Mouse (Mus musculus) kidney, embryonic 14.5 days (tissue): ENCODE data around the gene Stub1. TPM values are rescaled to one million over a fixed set of nuclear protein-coding genes. Genes with fewer than 3 reads are reported as not detected.

ENCODE experiments used
- ATAC-seq: fragments of 200-750 bp; cut with Nextera tagmentation; 2 replicates; pipeline ENCODE4 v1.8.0; 2017; ENCODE audit warnings: moderate number of reproducible peaks, mild to moderate bottlenecking, moderate TSS enrichment, moderate library complexity; ENCODE audit not compliant: low FRiP score, low TSS enrichment
- H3K27ac ChIP-seq: fragments of 300-500 bp; sonication (generic); 2 replicates; pipeline ENCODE4 v1.5.1; 2014; ENCODE audit warnings: low read depth, mild to moderate bottlenecking, low read length, moderate library complexity, mixed read lengths
- H3K27me3 ChIP-seq: fragments of 300-500 bp; sonication (generic); 2 replicates; pipeline ENCODE4 v1.6.1; 2014; ENCODE audit warnings: mild to moderate bottlenecking, low read length; ENCODE audit not compliant: control insufficient read depth, insufficient read depth
- H3K36me3 ChIP-seq: fragments of 300-500 bp; sonication (generic); 2 replicates; pipeline ENCODE4 v1.6.1; 2014; ENCODE audit warnings: low read length, mixed read lengths; ENCODE audit not compliant: control insufficient read depth, insufficient read depth
- H3K4me1 ChIP-seq: fragments of 300-500 bp; sonication (generic); 2 replicates; pipeline ENCODE4 v1.6.1; 2014; ENCODE audit warnings: low read length, mixed read lengths; ENCODE audit not compliant: control insufficient read depth, insufficient read depth
- H3K4me2 ChIP-seq: fragments of 300-500 bp; sonication (generic); replicated peaks from 2 replicates; pipeline ENCODE4 v1.6.1; 2014; ENCODE audit warnings: low read depth, mild to moderate bottlenecking, low read length
- H3K4me3 ChIP-seq: fragments of 300-500 bp; sonication (generic); 2 replicates; pipeline ENCODE4 v1.5.1; 2014; ENCODE audit warnings: mild to moderate bottlenecking, low read length
- H3K9ac ChIP-seq: fragments of 300-500 bp; sonication (generic); 2 replicates; pipeline ENCODE4 v1.6.1; 2014; ENCODE audit warnings: low read depth, mild to moderate bottlenecking, low read length, moderate library complexity
- H3K9me3 ChIP-seq: fragments of 300-500 bp; sonication (generic); 2 replicates; pipeline ENCODE4 v1.6.1; 2016; ENCODE audit warnings: low read length; ENCODE audit not compliant: control insufficient read depth
- WGBS: fragments of 180-500 bp; shearing (Covaris S2); extraction: QIAGEN DNeasy Blood & Tissue Kit; methylation state at CpG from one replicate; pipeline ENCODE4 v1.1.7; 2014; 5-methylcytosine and 5-hydroxymethylcytosine counted together
- polyA plus RNA-seq: library from polyadenylated mRNA; unstranded; fragments of >200 nt; fragmentation: Nextera tagmentation; extraction: Ambion mirVana; gene quantifications from 2 replicates; pipeline ENCODE4 v1.2.1, GENCODE M21; 2014

Gene Stub1
- polyA plus RNA-seq, 1 experiment from 2014 or later = 350 TPM

DNA sequence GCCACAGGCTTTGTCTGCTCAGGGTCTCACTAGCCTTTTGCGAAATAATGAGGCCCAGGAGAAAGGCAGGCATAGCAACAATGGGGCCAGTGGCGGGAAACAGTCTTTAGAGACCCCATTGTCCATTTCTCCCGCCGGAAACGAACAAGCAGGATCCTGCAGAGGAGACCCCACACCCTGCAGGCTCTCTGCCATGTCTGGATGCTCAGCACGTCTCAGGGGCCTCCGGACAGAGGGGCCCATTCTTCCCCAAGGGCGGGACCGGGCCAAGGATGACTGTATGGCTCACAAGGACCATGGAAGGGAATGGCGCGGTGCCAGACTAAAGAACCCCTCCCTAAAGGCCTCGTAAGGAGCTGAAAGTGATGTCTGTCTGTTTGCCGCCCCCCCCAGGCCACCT is 39.0 kb downstream of the Stub1 start:
- no peak overlapping the region for H3K4me2 ChIP-seq
- 81% methylated on average over 13 of the region's 13 CpGs for WGBS
- no peaks in the 10 kb centered on the region for H3K27me3 ChIP-seq
- H3K36me3 ChIP-seq = peaks cover 14% of the 10 kb centered on the region
- peak overlapping the region; percentile 37; the same call in 1 of the 2 replicates for H3K27ac ChIP-seq
- no peaks in the 10 kb centered on the region for H3K9me3 ChIP-seq
- no peak overlapping the region for H3K9ac ChIP-seq
- H3K4me3 ChIP-seq = no peak overlapping the region; the same call in 1 of the 2 replicates
- H3K4me1 ChIP-seq = peaks cover 50% of the 10 kb centered on the region
- no peak for ATAC-seq

DNA sequence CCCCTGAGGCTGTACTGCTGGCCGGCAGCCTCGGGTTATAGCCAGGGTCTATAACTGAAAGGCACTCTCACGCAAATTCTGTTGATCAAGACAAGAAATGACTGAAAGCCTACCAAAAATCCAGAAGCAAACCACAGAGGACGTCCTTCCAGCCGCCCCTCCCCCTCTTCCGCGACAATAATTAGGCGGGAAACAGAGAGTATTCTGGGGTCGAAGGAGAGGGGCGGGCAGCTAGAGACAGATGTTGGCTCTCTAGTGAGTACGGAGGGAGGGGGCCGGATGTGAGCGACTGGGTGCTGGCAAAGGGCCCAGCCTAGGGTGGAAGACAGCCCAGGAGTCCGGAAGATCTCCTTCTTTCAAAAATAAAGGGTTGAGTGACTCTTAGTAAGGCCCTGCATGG is 40.6 kb downstream of the Stub1 start, which contains the start of gene Fam173a:
TSS of gene Fam173a (minus strand) at position 287 of the 400 bp plus-strand sequence.
- under 1% methylated on average over 14 of the region's 14 CpGs for WGBS
- peaks cover 21% of the 10 kb centered on the region for H3K36me3 ChIP-seq
- peak; percentile 63 for ATAC-seq
- H3K27ac ChIP-seq = peak within 1 kb of the TSS; percentile 99
- peak within 1 kb of the TSS; percentile 89 for H3K4me3 ChIP-seq
- no peaks in the 10 kb centered on the region for H3K9me3 ChIP-seq
- H3K9ac ChIP-seq = peak within 1 kb of the TSS; percentile 82
- peaks cover 50% of the 10 kb centered on the region for H3K4me1 ChIP-seq
- H3K27me3 ChIP-seq = no peaks in the 10 kb centered on the region
- peak within 1 kb of the TSS; percentile 92 for H3K4me2 ChIP-seq

DNA sequence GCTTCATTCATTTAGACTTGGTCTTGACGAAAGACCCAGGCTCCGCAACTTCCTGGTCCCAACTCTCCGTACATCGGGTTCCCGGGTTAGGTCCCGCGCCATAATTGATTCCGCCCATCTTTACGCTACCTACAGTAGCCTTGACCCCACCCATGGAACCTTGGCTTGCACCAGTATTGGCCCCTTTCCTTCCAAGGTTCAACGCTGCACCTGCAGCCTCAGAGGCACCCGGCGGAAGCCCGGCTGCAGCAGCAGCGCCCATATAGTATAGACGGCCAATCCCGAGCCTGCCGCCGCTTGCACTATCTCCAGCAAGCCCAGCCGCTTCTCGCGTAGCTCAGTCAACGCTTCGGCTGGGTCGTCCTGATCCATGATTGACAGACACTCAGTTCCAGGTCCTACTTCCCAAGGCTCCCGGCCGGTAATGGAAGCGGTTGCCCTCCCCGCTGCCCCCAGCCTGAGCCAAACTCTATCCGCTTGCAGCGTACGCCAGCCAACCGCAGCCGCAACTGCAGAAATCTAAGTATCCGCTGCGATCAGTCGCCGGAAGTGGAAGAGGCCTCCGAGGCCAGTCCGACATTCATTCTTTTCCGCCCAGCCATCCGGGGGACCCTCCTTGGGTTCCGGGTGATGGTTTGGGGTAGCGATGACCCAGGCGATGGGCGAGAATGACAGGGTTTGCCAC is 41.2 kb downstream of the Stub1 start:
- peak; percentile 28 for ATAC-seq
- peak overlapping the region; percentile 89 for H3K4me3 ChIP-seq
- no peaks in the 10 kb centered on the region for H3K27me3 ChIP-seq
- no peaks in the 10 kb centered on the region for H3K9me3 ChIP-seq
- H3K36me3 ChIP-seq = peaks cover 23% of the 10 kb centered on the region
- peaks cover 50% of the 10 kb centered on the region for H3K4me1 ChIP-seq
- H3K27ac ChIP-seq = peak overlapping the region; percentile 99
- under 1% methylated on average over 45 of the region's 45 CpGs for WGBS
- H3K9ac ChIP-seq = peak overlapping the region; percentile 82
- peak overlapping the region; percentile 92 for H3K4me2 ChIP-seq

DNA sequence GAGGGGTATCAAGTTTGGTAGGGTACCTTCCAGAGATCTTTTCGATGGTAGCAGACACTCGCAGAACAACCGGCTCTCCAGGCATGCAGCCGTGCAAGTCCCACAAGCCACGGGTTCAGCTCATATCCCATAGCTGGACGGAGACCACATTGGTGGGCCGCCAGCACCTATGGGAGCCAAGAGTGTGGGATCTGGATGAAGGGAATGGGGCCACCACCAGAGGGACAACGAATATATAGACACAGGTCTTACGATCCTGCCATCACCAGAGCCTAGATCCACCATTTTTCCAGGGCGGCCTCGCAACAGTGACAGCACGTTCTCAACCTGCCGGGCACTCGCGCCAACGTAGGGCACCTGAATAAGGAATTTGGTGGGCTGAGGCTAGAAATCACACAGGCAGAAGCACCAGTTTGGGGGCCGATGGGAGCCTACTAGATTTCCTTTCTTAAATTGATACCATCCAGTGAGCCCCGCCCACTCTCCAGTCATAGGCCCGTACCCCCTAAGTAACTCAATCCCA is 41.8 kb downstream of the Stub1 start:
- peaks cover 49% of the 10 kb centered on the region for H3K4me1 ChIP-seq
- no peaks in the 10 kb centered on the region for H3K27me3 ChIP-seq
- H3K4me2 ChIP-seq = peak overlapping the region; percentile 92
- peaks cover 23% of the 10 kb centered on the region for H3K36me3 ChIP-seq
- peak overlapping the region; percentile 99; the same call in 1 of the 2 replicates for H3K27ac ChIP-seq
- peak overlapping the region; percentile 82 for H3K9ac ChIP-seq
- H3K4me3 ChIP-seq = peak overlapping the region; percentile 89
- H3K9me3 ChIP-seq = no peaks in the 10 kb centered on the region
- 30% methylated on average over 19 of the region's 19 CpGs for WGBS
- peak; percentile 26; the same call in 1 of the 2 replicates for ATAC-seq

DNA sequence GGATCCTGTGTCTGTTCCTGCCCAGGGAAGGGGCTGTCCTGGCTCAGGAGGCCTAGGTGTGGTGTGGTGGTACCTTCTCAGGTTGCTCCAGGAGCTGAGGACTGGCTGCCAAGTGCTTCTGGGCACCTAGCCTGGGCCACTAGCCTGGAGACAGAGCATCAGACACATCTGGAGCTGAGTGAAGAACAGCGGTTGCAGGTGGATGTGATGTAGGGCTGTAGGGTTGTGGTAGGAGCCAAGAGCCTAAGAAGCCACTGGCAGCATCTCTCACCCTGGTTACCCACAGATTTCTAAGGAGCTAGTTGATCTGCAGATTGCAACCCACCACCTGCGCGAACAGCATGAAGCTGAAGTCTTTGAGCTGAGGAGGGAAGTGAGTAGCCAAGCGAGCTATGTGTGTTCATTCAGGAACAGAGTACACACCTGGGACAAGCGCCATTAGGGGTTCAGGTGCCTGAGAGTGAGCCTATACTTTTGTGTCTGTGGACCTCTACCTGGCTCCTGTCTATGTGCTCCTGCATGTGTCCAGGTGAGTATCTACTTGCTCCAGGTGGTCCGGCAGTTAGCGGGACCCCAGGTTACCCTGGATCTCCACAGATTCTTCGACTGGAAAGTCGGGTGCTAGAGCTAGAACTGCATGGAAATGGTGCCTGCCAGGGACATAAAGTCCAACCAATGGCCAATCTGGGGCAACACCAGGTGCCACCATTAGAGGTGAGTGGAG is 46.3 kb downstream of the Stub1 start:
- Histone ChIP-seq H3K27me3 (no peaks in the 10 kb centered on the region), H3K27ac (no peak overlapping the region), H3K9ac (no peak overlapping the region), H3K4me2 (no peak overlapping the region), H3K4me3 (no peak overlapping the region), H3K36me3 (peaks cover 39% of the 10 kb centered on the region), H3K4me1 (peaks cover 22% of the 10 kb centered on the region), H3K9me3 (no peaks in the 10 kb centered on the region)
- ATAC-seq = no peak
- 92% methylated on average over 9 of the region's 9 CpGs for whole genome bisulfite sequencing

DNA sequence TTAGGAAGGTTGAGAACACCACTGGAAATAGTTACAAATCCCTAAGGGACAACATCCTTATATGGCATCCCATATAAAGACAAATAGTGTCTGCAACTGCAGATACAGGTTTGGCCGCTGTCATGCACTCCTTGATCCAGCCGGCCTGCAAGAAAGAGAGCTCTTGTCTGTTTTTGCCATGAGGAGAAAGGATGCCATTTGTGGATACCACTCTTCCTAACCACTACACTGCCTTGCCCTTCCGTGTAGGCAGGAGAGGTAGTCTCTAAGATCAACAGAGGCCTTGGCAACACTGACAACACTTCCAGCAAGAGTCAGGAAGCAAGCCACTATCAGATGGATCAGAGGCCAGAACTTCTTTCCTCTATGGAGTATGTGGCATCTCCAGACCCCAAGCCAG is 46.9 kb downstream of the Stub1 start, which contains the start of gene Ccdc78:
TSS of gene Ccdc78 (plus strand) at position 301 of the 400 bp plus-strand sequence.
- H3K36me3 ChIP-seq = peaks cover 45% of the 10 kb centered on the region
- ATAC-seq = no peak
- peak within 1 kb of the TSS; percentile 58 for H3K4me3 ChIP-seq
- peaks cover 19% of the 10 kb centered on the region for H3K4me1 ChIP-seq
- H3K9ac ChIP-seq = peak within 1 kb of the TSS; percentile 65; the same call in 1 of the 2 replicates
- H3K4me2 ChIP-seq = peak within 1 kb of the TSS; percentile 57
- 90% methylated on average over 3 of the region's 3 CpGs for WGBS
- no peaks in the 10 kb centered on the region for H3K27me3 ChIP-seq
- no peaks in the 10 kb centered on the region for H3K9me3 ChIP-seq
- H3K27ac ChIP-seq = peak within 1 kb of the TSS; percentile 65; the same call in 1 of the 2 replicates

DNA sequence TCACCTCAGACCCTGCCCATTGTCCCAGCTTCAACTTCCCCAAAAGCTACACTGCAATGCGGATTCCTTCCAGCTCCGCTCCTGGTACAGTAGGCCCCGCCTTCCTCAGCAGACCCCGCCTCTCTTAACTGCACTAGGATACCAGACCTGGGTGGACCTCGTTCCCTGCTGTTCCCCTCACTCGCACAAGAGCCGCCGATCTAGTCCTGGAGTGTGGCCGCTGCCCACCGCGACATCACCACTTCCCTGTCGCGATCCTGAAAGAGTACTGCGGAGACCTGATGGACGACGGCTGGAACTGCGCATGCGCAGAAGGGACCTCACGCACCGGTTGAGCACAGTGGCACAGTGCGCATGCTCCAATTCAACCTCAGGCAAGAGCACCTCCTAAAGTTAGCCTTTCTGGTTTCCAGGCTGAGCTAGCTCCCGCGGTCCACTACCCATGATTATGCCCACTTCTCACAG is 47.9 kb downstream of the Stub1 start, which contains the start of gene Haghl:
TSS of gene Haghl (minus strand) at position 393 of the 465 bp plus-strand sequence.
- peak within 1 kb of the TSS; percentile 57 for H3K4me2 ChIP-seq
- H3K4me3 ChIP-seq = peak within 1 kb of the TSS; percentile 58
- no peaks in the 10 kb centered on the region for H3K27me3 ChIP-seq
- H3K9ac ChIP-seq = peak within 1 kb of the TSS; percentile 65
- WGBS = under 1% methylated on average over 23 of the region's 23 CpGs
- H3K4me1 ChIP-seq = peaks cover 12% of the 10 kb centered on the region
- no peaks in the 10 kb centered on the region for H3K9me3 ChIP-seq
- ATAC-seq = peak; percentile 89
- H3K36me3 ChIP-seq = peaks cover 52% of the 10 kb centered on the region
- peak within 1 kb of the TSS; percentile 65; the same call in 1 of the 2 replicates for H3K27ac ChIP-seq

DNA sequence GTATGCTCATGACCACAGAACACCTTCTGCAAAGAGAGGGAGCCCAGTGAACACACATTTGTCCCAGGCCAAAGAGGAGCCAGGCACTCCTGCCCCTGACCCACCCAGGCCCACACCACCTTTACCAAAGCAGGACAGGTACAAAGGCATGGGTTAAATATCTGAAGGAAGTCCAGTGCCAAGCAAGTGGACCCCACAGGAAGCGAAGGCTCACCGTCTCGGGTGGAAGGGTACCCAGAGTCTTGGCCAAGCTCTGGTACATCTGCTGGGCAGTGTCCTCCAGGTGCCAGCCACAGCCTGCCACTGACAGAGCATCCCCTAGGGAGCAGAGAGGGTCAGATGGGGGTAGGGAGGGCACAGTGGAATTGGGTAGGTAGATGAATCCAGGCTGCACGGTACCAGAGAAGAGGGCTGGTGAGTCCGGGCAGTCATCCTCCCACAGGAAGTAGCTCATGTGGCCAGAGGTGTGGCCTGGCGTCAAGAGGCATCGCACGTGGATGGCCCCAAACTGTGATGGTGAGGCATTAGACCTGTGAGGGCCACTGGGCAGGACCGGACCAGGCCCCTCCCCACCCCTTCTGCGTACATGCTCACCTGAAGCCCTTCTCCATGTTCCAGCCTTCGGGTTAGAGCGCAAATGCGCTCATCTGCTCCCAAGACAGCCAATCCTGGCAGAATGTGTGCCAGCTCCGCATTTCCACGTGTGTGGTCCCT is 49.2 kb downstream of the Stub1 start:
- H3K4me2 ChIP-seq = peak overlapping the region; percentile 57
- H3K36me3 ChIP-seq = peaks cover 47% of the 10 kb centered on the region
- ATAC-seq = 0 out of 2 replicates have a peak, but pooled peaks have one; percentile 10
- peak overlapping the region; percentile 58 for H3K4me3 ChIP-seq
- peak overlapping the region; percentile 65; the same call in 1 of the 2 replicates for H3K9ac ChIP-seq
- 75% methylated on average over 15 of the region's 15 CpGs for WGBS
- H3K27me3 ChIP-seq = no peaks in the 10 kb centered on the region
- no peaks in the 10 kb centered on the region for H3K9me3 ChIP-seq
- H3K27ac ChIP-seq = no peak overlapping the region
- peaks cover 12% of the 10 kb centered on the region for H3K4me1 ChIP-seq
